Mouse (Mus musculus): Measurements from ENCODE around the gene Rnf225.
A peak's percentile ranks its signal among the peaks of the same experiment; 100 is the strongest.
"Not testable (repeated sequence)": the region's sequence is repeated elsewhere in the genome, so short reads cannot be mapped to it uniquely, and the experiment has no call there.

The Rnf225 gene

DNA sequence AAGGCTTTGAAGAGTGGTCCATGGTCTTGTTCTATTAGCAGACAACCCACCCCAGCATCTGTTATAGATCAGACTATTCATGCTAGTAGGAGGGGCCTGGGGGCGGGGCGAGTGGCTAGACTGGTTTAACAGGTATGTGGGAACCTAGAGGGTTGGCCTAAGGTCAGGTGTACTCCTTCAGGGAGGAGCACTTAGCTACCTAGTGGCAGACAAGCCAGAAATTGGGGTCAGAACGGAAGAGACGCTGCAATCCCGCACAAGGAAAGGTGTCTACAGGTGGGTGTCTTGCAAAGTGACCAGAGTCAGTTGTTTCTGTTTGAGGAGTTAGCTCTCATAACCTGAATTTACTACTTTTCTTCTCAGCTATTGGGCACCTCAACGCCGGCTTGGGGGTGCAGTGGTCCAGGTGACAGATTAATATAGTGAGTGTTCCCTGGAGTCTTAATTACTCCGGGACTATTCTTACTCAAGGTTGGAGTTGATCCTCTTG is at the start of gene Rnf225:
Gene Rnf225, plus strand, starts transcription at position 226 of the 490 bp plus-strand sequence.
- DNase-seq (ENCODE audit: low spot score): peak; percentile 81

DNA sequence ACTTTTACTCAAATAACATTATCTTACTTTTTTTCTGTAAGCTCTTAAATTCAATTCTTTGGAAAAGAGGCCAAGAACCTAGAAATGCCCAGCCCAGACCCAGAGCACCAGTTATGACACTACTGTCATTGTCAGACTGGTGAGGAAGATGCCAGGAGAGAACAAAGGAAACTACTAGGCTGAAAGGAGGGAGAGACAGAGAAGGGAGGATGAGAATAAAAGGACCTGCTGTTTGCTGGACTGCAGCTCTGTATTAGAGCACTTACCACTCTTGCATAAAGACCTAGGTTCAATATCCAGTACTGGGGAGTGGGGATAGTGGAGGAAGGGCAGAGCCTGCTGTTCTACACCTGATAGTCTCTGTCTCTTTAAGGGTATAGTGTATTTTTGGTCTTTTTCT is 47.2 kb upstream of the Rnf225 start:
- no peak for DNase-seq (ENCODE audit: low spot score)

DNA sequence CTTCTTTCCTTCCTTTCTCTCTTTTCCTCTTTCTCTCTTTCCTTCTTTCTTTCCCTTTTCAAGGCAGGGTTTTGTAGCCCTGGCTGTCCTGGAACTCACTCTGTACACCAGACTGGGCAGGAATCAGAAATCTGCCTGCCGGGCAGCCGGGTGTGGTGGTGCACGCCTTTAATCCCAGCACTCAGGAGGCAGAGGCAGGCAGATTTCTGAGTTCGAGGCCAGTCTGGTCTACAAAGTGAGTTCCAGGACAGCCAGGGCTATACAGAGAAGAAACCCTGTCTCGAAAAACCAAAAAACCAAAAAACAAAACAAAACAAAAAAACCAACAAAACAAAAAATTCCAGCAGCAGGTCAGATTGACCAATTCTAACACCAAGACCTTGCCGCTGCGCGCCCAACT is 46.7 kb upstream of the Rnf225 start:
- DNase-seq (ENCODE audit: low spot score): not testable (repeated sequence)

DNA sequence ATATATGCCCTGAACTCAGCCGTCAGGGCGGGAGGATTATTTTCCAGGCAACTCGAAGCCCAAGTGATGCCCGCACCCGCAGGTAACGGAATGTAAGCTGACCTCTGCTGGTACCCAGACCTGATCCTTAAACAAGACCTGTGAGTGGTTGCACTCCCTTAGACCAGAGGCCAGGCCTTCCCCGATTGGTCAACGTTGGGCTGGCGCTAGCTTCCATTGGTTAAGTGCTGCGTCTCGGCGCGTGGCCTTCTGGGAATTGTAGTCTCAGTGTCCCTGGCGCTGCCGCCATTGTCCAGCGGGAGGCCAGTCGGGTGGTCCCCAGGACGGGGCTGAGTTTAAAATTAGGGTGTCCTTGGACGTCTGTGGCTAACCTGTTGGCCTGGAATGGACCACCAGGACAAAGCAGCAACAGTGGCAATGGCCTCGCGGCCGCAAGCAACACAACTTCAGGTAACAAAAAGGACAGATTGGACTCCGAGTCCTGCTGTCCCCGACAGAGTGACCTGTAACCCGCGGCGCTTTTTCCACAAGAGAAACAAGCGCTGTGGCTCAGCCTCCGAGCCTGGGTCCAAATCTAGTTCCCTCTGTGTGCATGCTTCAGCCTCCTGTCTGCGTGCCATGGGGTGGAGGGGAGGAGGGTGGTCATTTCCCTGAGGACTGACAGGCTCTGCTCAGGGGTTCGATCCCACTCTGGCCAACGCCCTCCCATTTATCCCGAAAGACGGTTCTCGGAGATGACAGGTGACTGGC is 46.1 kb upstream of the Rnf225 start, which contains the start of gene Zfp128:
Gene Zfp128, plus strand, starts transcription at position 267 of the 750 bp plus-strand sequence.
- peak; percentile 84 for DNase-seq (ENCODE audit: low spot score)

DNA sequence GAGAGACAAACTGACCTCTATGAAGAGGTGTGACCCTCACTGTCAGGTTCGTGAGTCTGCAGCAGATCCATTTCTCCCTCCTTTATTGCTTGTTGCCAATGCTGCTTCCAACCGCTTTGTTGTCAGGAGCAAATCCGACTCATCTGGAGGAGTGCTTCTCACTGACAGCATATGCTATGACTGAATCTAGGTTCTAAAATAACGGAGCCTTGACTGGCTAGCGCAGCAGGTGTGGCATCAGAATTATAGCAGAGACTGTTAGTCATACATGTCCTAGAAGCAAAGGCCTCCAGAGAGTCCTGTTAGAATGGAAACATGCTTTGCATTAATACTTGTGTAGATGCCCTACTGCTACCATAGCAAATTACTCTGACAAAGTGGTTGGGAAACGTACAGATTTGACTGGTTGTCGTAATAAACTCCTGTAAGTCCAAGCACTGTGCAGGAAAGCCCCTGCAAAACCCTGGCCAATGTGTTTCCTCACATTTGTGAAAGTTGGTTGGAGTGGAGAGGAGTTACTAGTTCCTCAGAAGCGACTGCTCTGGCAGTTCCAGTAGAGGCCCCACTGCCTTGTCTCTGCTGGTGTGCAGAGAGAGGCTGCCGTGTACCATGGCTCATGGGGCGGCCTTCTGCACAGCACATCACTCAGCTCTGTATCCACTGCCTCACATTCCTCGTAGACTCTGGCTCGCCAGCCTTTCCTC is 40.5 kb upstream of the Rnf225 start:
- DNase-seq (ENCODE audit: low spot score): no peak

DNA sequence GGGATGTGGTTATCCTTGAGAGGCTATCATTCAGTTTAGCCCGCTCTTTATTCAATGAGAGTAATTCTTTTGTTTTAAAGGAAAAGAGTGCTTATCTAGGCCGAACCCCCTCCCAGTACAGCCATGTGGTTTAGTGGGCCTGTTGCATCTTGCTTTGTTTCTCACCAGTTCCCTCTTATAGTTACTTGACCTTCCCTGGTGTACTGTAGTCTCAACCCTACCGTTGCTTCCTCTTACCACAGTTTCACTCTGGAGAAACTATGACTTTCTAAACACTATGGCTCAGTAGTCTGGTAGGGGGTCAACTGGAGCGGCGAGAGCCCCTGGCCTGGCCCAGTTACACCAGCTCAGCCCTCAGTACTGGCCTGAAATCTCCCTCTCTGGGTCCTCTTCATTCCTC is 39.6 kb upstream of the Rnf225 start:
- DNase-seq (ENCODE audit: low spot score): no peak

DNA sequence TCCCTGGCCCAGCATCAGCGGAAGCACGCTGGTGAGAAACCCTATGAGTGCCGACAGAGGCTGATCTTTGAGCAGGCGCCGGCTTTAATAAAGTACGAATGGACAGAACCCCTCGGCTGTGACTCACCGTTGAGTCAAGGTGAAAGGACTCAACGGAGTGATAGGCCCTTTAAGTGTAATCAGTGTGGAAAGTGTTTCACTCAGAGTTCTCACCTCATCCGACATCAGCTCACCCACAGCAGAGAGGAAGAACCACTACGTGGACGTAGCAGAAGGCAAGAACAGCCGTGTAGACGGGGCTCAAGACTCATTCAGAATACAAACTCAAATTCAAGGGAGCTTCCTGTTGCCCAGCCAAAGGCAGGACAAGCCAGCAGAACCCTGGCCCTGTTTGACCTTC is 36.3 kb upstream of the Rnf225 start:
- DNase-seq (ENCODE audit: low spot score): no peak

DNA sequence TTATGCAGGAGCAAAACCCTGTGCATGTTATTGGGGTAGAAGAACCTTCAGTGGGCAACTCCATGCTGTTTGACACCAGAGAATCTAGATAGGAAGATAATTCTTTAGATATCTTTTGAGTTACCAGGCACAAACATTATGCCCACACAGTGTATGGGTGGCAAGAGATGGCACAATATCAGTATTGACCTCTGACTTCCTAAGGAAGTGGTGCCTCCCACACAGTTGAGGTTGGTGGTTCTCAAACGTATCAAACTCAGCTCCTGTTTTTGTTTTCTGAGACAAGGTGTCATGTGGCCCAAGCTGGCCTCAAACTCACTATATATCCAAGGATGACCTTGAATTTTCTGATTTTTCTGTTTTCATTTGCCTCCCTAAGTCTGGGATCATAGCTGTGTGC is 35.9 kb upstream of the Rnf225 start:
- DNase-seq (ENCODE audit: low spot score): no peak

DNA sequence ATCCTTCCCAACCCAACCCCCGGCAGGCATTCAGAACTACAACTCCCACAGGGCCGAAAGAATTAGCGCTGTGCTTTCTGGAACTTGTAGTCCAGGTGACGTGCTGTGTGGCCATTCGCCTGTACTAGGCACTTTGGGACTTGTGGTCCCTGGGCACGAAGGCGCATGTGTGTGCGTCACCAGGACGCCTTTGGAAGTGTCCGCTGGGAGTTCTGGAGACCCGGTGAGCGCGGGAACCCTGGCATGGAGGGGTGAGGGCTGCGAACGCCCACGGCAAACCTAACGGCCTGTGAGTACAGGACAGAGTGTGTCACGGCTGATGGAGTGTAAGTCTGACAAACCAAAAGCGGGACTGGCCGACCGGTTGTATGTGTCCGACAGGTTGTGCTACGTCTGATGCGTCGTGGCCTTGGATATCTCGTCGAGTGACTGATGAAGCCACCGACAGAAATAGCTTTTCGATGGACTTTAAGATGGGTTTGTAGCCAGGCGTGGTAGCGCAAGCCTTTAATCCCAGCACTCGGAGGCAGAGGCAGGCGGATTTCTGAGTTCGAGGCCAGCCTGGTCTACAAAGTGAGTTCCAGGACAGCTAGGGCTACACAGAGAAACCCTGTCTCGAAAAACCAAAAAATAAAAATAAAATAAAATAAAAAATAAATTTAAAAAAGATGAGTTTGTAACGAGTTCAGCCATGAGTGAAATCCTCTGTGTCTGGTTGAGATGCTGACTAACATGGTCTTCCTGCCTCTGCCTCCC is 29.4 kb upstream of the Rnf225 start, which contains the start of gene Zscan22:
Gene Zscan22, plus strand, starts transcription at position 161 of the 756 bp plus-strand sequence.
- peak; percentile 77 for DNase-seq (ENCODE audit: low spot score)

DNA sequence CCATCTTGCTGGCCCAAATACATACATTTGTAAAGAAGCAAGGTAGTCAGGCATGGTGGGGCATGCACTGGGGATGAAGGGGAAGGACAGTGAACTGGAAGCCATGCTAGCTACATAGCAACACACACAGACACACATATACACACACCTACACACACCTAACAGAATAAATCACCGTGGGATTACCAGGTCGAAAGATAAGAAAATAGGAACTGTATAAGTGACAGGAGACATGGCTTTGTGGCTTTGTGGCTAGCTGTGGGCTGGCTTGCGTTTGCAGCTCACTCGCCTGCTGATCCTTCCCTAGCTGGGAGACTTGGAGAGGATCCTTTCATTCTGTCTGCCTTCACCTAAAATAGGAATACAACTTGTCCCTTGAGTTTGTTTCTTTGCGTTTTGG is 25.7 kb upstream of the Rnf225 start:
- no peak for DNase-seq (ENCODE audit: low spot score)

DNA sequence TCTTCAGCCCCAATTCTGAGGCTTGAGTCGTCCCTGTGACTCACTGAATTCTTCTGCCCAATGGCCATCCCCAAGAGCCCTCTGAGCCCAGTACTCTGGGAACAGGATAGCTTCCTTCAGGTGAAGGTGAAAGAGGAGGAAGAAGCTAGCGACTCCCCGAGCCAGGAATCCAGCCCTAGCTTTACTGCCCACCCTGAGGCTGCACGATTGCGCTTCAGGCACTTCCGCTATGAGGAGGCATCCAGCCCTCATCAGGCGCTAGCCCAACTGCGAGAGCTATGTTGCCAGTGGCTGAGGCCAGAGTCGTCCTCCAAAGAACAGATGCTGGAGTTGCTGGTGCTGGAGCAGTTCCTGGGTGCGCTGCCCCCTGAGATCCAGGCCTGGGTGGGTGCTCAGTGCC is 23.6 kb upstream of the Rnf225 start:
- no peak for DNase-seq (ENCODE audit: low spot score)

DNA sequence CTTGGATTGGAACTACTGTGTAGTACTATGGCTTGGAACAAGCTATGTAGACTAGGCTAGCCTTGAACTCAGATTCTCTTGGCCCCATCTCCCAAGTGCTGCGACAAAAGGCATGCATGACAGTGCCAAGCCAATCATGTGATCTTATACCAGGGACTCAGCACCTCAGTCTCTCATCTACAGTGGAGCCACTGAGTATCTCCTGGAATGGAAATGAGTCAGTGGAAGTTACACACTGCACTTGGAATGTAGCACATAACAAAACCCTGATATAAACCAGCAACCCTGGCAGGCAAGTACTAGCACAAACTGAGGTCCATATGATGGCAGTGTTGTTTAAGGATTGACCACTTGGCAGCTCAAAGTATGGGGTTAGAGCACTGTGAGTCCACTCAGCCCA is 22.1 kb upstream of the Rnf225 start:
- no peak for DNase-seq (ENCODE audit: low spot score)

DNA sequence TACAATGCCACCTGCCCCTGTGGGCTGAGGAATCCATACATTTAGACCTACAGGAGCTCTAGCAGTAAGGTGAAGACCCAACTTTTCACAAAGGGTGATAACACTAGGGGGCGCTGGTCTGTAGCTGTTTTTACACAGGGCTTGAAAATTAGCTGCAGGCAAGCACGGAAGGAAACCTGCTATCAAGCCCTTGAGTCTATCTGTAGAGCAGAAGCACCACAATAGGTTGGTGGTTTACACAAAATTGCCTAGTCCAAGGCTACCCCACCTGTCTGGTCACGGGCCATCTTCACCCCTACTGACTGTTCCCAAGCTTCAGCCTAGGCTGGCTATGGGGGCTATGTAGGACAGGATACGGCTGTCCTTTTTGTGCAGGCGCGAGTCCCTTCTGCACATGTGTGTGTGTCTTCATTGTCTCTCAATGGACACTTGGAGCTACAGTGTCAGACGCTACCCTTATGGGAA is 17.7 kb upstream of the Rnf225 start:
- DNase-seq (ENCODE audit: low spot score): peak; percentile 68

DNA sequence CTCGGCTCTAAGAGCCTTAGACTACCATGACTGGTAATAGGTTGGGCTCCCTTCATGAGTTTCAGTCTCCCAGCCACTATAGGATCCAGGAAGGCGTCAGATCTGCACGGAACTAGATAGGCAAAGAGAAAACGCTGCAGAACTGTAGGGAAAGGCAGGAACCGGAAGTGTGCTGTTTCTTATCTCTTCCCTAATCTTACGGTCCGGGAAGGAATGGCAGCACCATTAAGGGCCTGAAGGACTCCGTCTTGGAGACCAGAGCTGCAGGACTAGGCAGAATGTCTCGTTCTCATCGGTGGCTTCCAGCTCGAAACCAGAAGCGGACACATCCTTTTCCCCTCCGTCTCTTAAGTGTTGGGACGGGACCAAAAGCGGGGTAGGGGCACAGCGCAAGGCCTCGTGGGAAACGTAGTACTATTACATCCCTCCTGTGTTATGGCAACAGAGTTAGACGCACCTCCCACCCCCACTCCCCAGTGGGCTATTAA is 17.0 kb upstream of the Rnf225 start:
- peak; percentile 49 for DNase-seq (ENCODE audit: low spot score)

DNA sequence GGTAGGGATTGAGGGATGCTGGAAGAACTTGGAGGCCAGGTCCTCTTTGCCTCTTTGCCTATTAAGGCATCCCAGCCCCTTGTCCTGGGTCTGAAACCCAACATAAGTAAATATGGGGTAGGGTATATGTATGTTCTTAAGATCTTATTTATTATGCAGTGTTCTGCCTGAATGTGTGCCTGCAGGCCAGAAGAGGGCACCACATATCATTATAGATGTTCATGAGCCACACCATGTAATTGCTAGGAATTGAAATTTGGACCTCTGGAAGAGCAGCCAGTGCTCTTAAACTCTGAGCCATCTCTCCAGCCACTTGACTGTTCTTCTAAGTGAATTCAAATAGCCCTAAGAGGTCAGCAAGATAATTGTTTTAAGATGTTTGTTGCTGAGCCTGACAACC is 13.7 kb upstream of the Rnf225 start:
- no peak for DNase-seq (ENCODE audit: low spot score)

DNA sequence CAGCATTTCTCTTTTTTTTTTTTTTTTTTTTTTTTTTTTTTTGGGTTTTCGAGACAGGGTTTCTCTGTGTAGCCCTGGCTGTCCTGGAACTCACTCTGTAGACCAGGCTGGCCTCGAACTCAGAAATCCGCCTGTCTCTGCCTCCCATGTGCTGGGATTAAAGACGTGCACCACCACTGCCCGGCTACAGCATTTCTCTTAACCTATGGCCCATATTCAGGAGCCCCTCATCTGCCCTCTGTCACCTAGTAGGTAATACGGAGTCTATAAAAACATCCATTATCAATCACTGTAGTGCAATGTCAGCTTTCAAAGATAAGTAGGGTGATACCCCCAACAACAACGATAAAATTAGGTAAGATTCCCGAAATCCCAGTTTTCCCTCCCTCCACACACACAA is 6.7 kb upstream of the Rnf225 start:
- DNase-seq (ENCODE audit: low spot score): not testable (repeated sequence)

DNA sequence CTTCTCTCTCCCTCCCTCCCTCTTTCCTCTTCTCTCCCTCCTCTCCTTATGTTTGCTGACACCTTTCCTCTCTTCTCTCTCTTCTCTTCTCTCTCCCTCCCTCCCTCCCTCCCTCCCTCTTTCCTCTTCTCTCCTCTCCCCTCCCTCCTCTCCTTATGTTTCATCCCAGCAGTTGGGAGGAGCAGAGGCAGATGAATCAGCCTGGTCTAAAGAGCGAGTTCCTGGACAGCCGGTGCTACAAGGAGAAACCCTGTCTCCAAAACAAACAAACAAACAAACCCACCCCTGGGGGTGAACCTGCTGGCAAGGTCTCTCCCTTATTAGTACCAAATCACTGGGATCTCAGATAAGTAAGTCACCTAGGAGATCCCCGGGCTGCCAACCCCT is 5.9 kb upstream of the Rnf225 start:
- no peak for DNase-seq (ENCODE audit: low spot score)

DNA sequence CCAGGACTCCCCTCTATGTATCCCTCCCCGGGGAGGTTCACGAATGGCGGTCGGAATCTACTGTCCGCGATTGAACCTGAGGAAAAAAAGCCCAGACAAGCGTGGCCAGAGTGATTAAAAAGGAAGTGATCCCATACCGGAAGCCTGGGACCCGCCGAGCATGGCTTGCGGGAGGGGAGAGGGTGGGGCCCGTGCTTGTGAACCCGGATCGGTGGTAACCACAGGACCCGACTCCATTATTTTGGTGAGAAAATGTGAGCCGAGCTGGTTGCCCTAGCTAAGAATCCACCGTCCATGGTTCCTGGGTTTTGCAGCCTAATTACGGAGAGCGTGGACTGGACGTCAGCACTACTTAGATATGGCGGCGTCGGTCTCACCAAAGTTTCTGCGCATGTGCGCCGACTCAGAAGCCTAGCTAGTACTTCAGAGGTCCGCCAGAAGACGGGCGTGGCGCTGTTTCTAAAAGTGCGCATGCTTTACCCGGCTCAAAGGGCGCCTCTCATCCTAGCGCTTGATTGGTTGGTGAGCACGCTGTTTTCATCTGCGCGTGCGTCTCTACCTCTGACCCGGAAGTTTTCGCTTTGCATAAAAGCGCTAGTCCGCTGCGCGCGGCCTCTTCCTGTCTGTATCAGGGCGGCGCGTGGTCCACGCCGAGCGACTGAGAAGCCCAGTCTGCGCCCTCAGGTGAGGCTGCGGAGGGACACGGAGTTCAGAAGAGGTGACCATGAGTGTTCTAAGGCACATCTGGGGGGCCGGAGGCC is 5.3 kb upstream of the Rnf225 start, which contains the start of gene Rps5:
Gene Rps5, plus strand, starts transcription at position 586 of the 761 bp plus-strand sequence.
- DNase-seq (ENCODE audit: low spot score): peak; percentile 95

DNA sequence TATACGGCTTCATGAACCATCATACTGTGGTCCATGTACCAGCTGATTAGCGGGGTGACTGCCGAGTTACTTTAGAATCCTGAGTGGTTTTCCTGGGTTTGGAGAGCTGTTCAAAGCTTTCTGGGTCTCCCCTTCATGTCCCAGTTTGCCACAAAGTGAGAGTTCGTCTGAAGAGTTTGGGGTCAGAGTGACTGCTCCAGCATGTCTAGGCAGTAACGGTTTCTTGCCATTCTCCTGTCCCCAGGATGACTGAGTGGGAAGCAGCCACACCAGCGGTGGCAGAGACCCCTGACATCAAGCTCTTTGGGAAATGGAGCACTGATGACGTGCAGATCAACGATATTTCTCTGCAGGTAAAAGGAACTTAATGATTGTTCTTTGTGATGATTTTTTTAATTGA is 4.5 kb upstream of the Rnf225 start:
- no peak for DNase-seq (ENCODE audit: low spot score)

DNA sequence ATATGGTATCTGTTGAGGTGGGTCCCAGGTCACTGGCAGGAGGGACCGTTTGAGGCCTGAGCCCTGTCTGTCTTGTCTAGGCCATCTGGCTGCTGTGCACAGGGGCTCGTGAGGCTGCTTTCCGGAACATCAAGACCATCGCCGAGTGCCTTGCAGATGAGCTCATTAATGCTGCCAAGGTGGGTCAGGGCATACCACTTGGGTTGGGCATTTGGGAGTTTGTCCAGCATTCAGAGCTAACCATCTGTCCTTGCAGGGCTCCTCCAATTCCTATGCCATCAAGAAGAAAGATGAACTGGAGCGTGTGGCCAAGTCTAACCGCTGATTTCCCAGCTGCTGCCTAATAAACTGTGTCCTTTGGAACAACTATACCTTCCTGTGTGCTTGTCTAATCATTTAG is 900 bp upstream of the Rnf225 start:
- DNase-seq (ENCODE audit: low spot score): no peak
